Mouse (Mus musculus) activated CD4-positive, CD25-positive, alpha-beta regulatory T cell, adult 4 months (primary cell): Measurements from ENCODE around the gene Olfr432. TPM values are rescaled to one million over a fixed set of nuclear protein-coding genes. Genes with fewer than 3 reads are reported as not detected.

Experiments used
- polyA plus RNA-seq, 2 experiments: library from polyadenylated mRNA; unstranded; fragments of 100-300 nt; shearing (Covaris generic); gene quantifications; one replicate each; pipeline ENCODE4 v1.2.1; 2017

Gene Olfr432
- polyA plus RNA-seq, 2 experiments from 2014 or later, result not detected

Other genes with a start within 250 kb of the Olfr432 start
- gene Ifi211, start 136.2 kb upstream of the Olfr432 start, polyA plus RNA-seq, result 1 to 10 TPM; 3.1 to 3.2 TPM
- 100 to 1,000 TPM; 388 to 517 TPM for gene Mndal, start 106.7 kb upstream of the Olfr432 start, polyA plus RNA-seq
- gene Ifi203, start 106.5 kb upstream of the Olfr432 start, polyA plus RNA-seq, result 100 to 1,000 TPM; 295 to 386 TPM
- gene Ifi202b, start 66.5 kb upstream of the Olfr432 start, polyA plus RNA-seq, result not detected
- gene Ifi205, start 17.4 kb upstream of the Olfr432 start, polyA plus RNA-seq, result not detected
- under 1 TPM in 1 of 2 experiments, not detected in 1; 0.15 TPM for gene Olfr433, start 8.5 kb upstream of the Olfr432 start, polyA plus RNA-seq
- not detected for gene Olfr430, start 17.4 kb downstream of the Olfr432 start, polyA plus RNA-seq
- gene Olfr429, start 35.1 kb downstream of the Olfr432 start, polyA plus RNA-seq, result not detected
- not detected for gene Olfr427, start 47.7 kb downstream of the Olfr432 start, polyA plus RNA-seq
- not detected for gene Olfr231, start 72.0 kb downstream of the Olfr432 start, polyA plus RNA-seq
- gene Olfr424, start 82.3 kb downstream of the Olfr432 start, polyA plus RNA-seq, result not detected
- gene Olfr420, start 106.4 kb downstream of the Olfr432 start, polyA plus RNA-seq, result not detected
- gene Spta1, start 123.6 kb downstream of the Olfr432 start, polyA plus RNA-seq, result under 1 TPM in 1 of 2 experiments, not detected in 1; 0.19 TPM
- gene Olfr419, start 202.9 kb downstream of the Olfr432 start, polyA plus RNA-seq, result not detected